In the genomic region with DNA sequence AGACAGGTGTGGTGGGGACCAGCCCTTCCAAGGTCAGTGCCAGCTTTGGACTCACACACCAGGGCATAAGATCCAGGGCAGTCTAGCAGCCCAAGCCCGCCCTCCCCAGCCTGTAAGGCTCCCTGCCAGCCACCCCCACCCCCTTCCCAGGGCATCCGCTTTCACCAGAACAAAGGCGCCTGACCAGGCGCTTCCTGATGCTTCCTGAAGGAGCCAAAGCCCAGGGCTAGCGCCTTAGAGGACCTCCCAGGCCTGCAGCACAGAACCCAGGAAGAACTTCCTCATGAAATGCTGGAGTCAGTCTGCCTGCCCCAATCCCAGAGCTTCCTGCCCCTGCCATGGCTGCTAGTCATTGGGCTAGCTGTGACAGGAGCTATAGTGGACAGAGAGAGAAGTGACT, we compare ENCODE assay signal across 9 mouse cellular contexts. TPM values are rescaled to one million over a fixed set of nuclear protein-coding genes. Genes with fewer than 3 reads are reported as not detected.
DNase-seq lines count a peak whose midpoint lies in the region; ATAC-seq and TF ChIP-seq lines count a peak whose summit lies in the region.
"Had no signal": no experiment of that assay in that cellular context is flagged by ENCODE, and none has a peak within 500 bp of the region (broad histone marks: within the 10 kb centered on the region; RNA-seq: fewer than 3 reads in every experiment).

No protein-coding gene starts in this region.

- no peak for DNase-seq in liver, adult 2 months (ENCODE audit: extremely low read depth, low read depth, low spot score)
- peak; percentile 58 to 64 for DNase-seq in heart, adult 9 months (ENCODE audit: low spot score in 2 of 2)
- no peak for DNase-seq in embryo, embryonic 10.5 days (ENCODE audit: low spot score)
- no peak for DNase-seq in B cell, adult 2 months

- H3K27me3 ChIP-seq in liver, adult 2 months (ENCODE audit: control insufficient read depth, insufficient read depth, low read length), result no peaks in the 10 kb centered on the region
- H3K27me3 ChIP-seq in liver, embryonic 12.5 days (replicated peaks), result peaks cover 24% of the 10 kb centered on the region
- H3K27me3 ChIP-seq in kidney, embryonic 16.5 days (ENCODE audit: insufficient read depth, low read length), result peaks cover 2% of the 10 kb centered on the region; the same call in 1 of the 2 replicates
- H3K27me3 ChIP-seq in neural tube, embryonic 15.5 days (replicated peaks), result peaks cover 9% of the 10 kb centered on the region; the same call in 1 of the 2 replicates
- H3K27me3 ChIP-seq: Patski had no signal

- H3K4me2 ChIP-seq in liver, embryonic 12.5 days, result no peak overlapping the region
- H3K4me2 ChIP-seq in kidney, embryonic 16.5 days (replicated peaks; ENCODE audit: low read depth, low read length), result no peak overlapping the region
- no peak overlapping the region for H3K4me2 ChIP-seq in neural tube, embryonic 15.5 days

- no peak overlapping the region for H3K4me3 ChIP-seq in liver, adult 2 months (ENCODE audit: insufficient read depth, low read depth, low read length)
- no peak overlapping the region for H3K4me3 ChIP-seq in liver, embryonic 12.5 days
- H3K4me3 ChIP-seq in kidney, embryonic 16.5 days (ENCODE audit: low read length), result no peak overlapping the region
- H3K4me3 ChIP-seq in neural tube, embryonic 15.5 days (replicated peaks), result no peak overlapping the region

- no peak overlapping the region for H3K9ac ChIP-seq in liver, adult 2 months (ENCODE audit: low read depth, low read length)
- H3K9ac ChIP-seq in liver, embryonic 12.5 days, result no peak overlapping the region
- H3K9ac ChIP-seq in kidney, embryonic 16.5 days (replicated peaks; ENCODE audit: low read length), result 0 out of 2 replicates have a peak overlapping the region, but pooled peaks have one; percentile 1
- no peak overlapping the region for H3K9ac ChIP-seq in neural tube, embryonic 15.5 days (replicated peaks)

- no peak for TF ChIP-seq POLR2A in liver, adult 2 months (IDR thresholded peaks at IDR 0.05; ENCODE audit: extremely low read depth, insufficient read depth, low read length)

- peaks cover 11% of the 10 kb centered on the region; the same call in 1 of the 2 replicates for H3K4me1 ChIP-seq in liver, adult 2 months (ENCODE audit: control insufficient read depth, insufficient read depth, low read length)
- peaks cover 34% of the 10 kb centered on the region for H3K4me1 ChIP-seq in liver, embryonic 12.5 days
- peaks cover 81% of the 10 kb centered on the region for H3K4me1 ChIP-seq in kidney, embryonic 16.5 days (ENCODE audit: insufficient read depth, low read length)
- peaks cover 23% of the 10 kb centered on the region for H3K4me1 ChIP-seq in neural tube, embryonic 15.5 days

- H3K36me3 ChIP-seq in liver, adult 2 months (ENCODE audit: control insufficient read depth, insufficient read depth, low read length), result no peaks in the 10 kb centered on the region
- no peaks in the 10 kb centered on the region for H3K36me3 ChIP-seq in liver, embryonic 12.5 days
- 0 out of 2 replicates have a peak, but pooled peaks cover 2% of the 10 kb centered on the region for H3K36me3 ChIP-seq in kidney, embryonic 16.5 days (ENCODE audit: insufficient read depth, low read length)
- H3K36me3 ChIP-seq in neural tube, embryonic 15.5 days, result no peaks in the 10 kb centered on the region

- WGBS in liver, adult 2 months, result 64% methylated on average over 5 of the region's 5 CpGs
- WGBS in liver, embryonic 12.5 days (ENCODE audit: insufficient replicate concordance), result 55% methylated on average over 5 of the region's 5 CpGs
- WGBS in kidney, embryonic 16.5 days, result 39% methylated on average over 5 of the region's 5 CpGs
- WGBS in neural tube, embryonic 15.5 days, result 39% methylated on average over 4 of the region's 5 CpGs

- H3K9me3 ChIP-seq in liver, embryonic 12.5 days (replicated peaks), result no peaks in the 10 kb centered on the region
- H3K9me3 ChIP-seq in kidney, embryonic 16.5 days (ENCODE audit: low read length), result no peaks in the 10 kb centered on the region
- H3K9me3 ChIP-seq in neural tube, embryonic 15.5 days (replicated peaks), result no peaks in the 10 kb centered on the region

- no peak for ATAC-seq in liver, embryonic 12.5 days
- peak; percentile 10 for ATAC-seq in kidney, embryonic 16.5 days (ENCODE audit: low FRiP score, low TSS enrichment)
- ATAC-seq in neural tube, embryonic 15.5 days (ENCODE audit: low FRiP score), result no peak
- no peak for ATAC-seq in monocyte, adult 5-6 weeks (replicated peaks; ENCODE audit: insufficient number of reproducible peaks, low FRiP score, low TSS enrichment, poor library complexity, severe bottlenecking)
- ATAC-seq: Patski had no signal

- no peak for TF ChIP-seq CTCF in liver, adult 2 months (IDR thresholded peaks at IDR 0.05; ENCODE audit: low read depth, low read length)

- no peaks in the 10 kb centered on the region for H3K79me2 ChIP-seq in liver, adult 2 months (ENCODE audit: control insufficient read depth, insufficient read depth, low read length)

- H3K27ac ChIP-seq in liver, adult 2 months (replicated peaks; ENCODE audit: insufficient read depth, low read depth, low read length), result peak overlapping the region; percentile 61
- H3K27ac ChIP-seq in liver, embryonic 12.5 days, result no peak overlapping the region
- H3K27ac ChIP-seq in kidney, embryonic 16.5 days (ENCODE audit: low read length), result peak overlapping the region; percentile 84
- peak overlapping the region; percentile 25; the same call in 1 of the 2 replicates for H3K27ac ChIP-seq in neural tube, embryonic 15.5 days (replicated peaks)

RNA-seq across cellular contexts. Expression of a gene that starts 7.0 kb away (rescaled TPM):
- total RNA-seq in liver, adult 2 months (2014; rRNA removed), result 0.65 and 0.74 TPM in 2 replicates
- 1.6 and 4.0 TPM in 2 replicates for polyA plus RNA-seq in liver, adult 2 months (2012; rRNA removed)
- 4.1 and 4.3 TPM in 2 replicates for polyA plus RNA-seq in liver, embryonic 12.5 days (2016; fragmentation: Nextera tagmentation; extraction: Ambion mirVana)
- polyA plus RNA-seq in kidney, embryonic 16.5 days (2015; fragmentation: Nextera tagmentation; extraction: Ambion mirVana), result 53.1 and 57.4 TPM in 2 replicates
- 1.2 and 4.4 TPM in 2 replicates for polyA plus RNA-seq in neural tube, embryonic 15.5 days (2015; fragmentation: Nextera tagmentation; extraction: Ambion mirVana)
- total RNA-seq in monocyte, adult 5-6 weeks (2017), result 0.29 to 7.1 TPM (median 0.29 TPM) in 3 replicates

RNA-seq across cellular contexts. Expression of a gene that starts 38.5 kb away (rescaled TPM):
- total RNA-seq in liver, adult 2 months (2014; rRNA removed), result 713 and 1,049 TPM in 2 replicates
- 880 and 922 TPM in 2 replicates for polyA plus RNA-seq in liver, adult 2 months (2012; rRNA removed)
- 560 and 561 TPM in 2 replicates for polyA plus RNA-seq in liver, embryonic 12.5 days (2016; fragmentation: Nextera tagmentation; extraction: Ambion mirVana)
- polyA plus RNA-seq in kidney, embryonic 16.5 days (2015; fragmentation: Nextera tagmentation; extraction: Ambion mirVana), result 435 and 485 TPM in 2 replicates
- 382 and 405 TPM in 2 replicates for polyA plus RNA-seq in neural tube, embryonic 15.5 days (2015; fragmentation: Nextera tagmentation; extraction: Ambion mirVana)
- total RNA-seq in monocyte, adult 5-6 weeks (2017), result 1,771 to 2,174 TPM (median 1,777 TPM) in 3 replicates

RNA-seq across cellular contexts. Expression of a gene that starts 47.4 kb away (rescaled TPM):
- total RNA-seq in liver, adult 2 months (2014; rRNA removed), result 30.7 and 37.1 TPM in 2 replicates
- 95.4 and 107 TPM in 2 replicates for polyA plus RNA-seq in liver, adult 2 months (2012; rRNA removed)
- 176 and 189 TPM in 2 replicates for polyA plus RNA-seq in liver, embryonic 12.5 days (2016; fragmentation: Nextera tagmentation; extraction: Ambion mirVana)
- 200 and 208 TPM in 2 replicates for polyA plus RNA-seq in kidney, embryonic 16.5 days (2015; fragmentation: Nextera tagmentation; extraction: Ambion mirVana)
- polyA plus RNA-seq in neural tube, embryonic 15.5 days (2015; fragmentation: Nextera tagmentation; extraction: Ambion mirVana), result 196 and 203 TPM in 2 replicates
- total RNA-seq in monocyte, adult 5-6 weeks (2017), result 50.1 to 102 TPM (median 65.6 TPM) in 3 replicates

RNA-seq across cellular contexts. Expression of a gene that starts 54.6 kb away (rescaled TPM):
- total RNA-seq in liver, adult 2 months (2014; rRNA removed), result 8.9 and 10.3 TPM in 2 replicates
- 29.2 and 29.5 TPM in 2 replicates for polyA plus RNA-seq in liver, adult 2 months (2012; rRNA removed)
- 9.6 and 10.4 TPM in 2 replicates for polyA plus RNA-seq in liver, embryonic 12.5 days (2016; fragmentation: Nextera tagmentation; extraction: Ambion mirVana)
- polyA plus RNA-seq in kidney, embryonic 16.5 days (2015; fragmentation: Nextera tagmentation; extraction: Ambion mirVana), result 6.7 and 11.2 TPM in 2 replicates
- polyA plus RNA-seq in neural tube, embryonic 15.5 days (2015; fragmentation: Nextera tagmentation; extraction: Ambion mirVana), result 21.2 and 25.6 TPM in 2 replicates
- total RNA-seq in monocyte, adult 5-6 weeks (2017), result 16.9 to 23.7 TPM (median 20.6 TPM) in 3 replicates

Comparison
In these comparisons a context has a peak if more than half of its experiments do, and no peak if none do; other contexts are left out.
1. DNase-seq: peak in heart, adult 9 months (2 of 2); none in liver, adult 2 months (single experiment), embryo, embryonic 10.5 days (single experiment) and B cell, adult 2 months (0 of 2).